Mouse (Mus musculus) midbrain, embryonic 13.5 days (tissue): ENCODE measurements at regions not wholly inside any gene's neighbourhood (a gene's known extent, or its start where the extent isn't known, plus 50 kb on each side); places are given as distances from the start of the nearest gene placed in this dataset.

Experiments used
- ATAC-seq: fragments of 200-750 bp; cut with Nextera tagmentation; 2 replicates; pipeline ENCODE4 v1.8.0; 2017; ENCODE audit warnings: mild to moderate bottlenecking, moderate TSS enrichment, moderate library complexity
- H3K27ac ChIP-seq: fragments of 300-500 bp; sonication (generic); 2 replicates; pipeline ENCODE4 v1.5.1; 2015; ENCODE audit warnings: inconsistent platforms, mild to moderate bottlenecking, moderate library complexity
- H3K27me3 ChIP-seq: fragments of 300-500 bp; sonication (generic); 2 replicates; pipeline ENCODE4 v1.6.1; 2015; ENCODE audit warnings: mild to moderate bottlenecking, inconsistent platforms
- H3K36me3 ChIP-seq: fragments of 300-500 bp; sonication (generic); 2 replicates; pipeline ENCODE4 v1.6.1; 2015; ENCODE audit warnings: mild to moderate bottlenecking, inconsistent platforms
- H3K4me1 ChIP-seq: fragments of 300-500 bp; sonication (generic); replicated peaks from 2 replicates; pipeline ENCODE4 v1.6.1; 2015; ENCODE audit warnings: inconsistent platforms
- H3K4me2 ChIP-seq: fragments of 300-500 bp; sonication (generic); replicated peaks from 2 replicates; pipeline ENCODE4 v1.6.1; 2015; ENCODE audit warnings: moderate library complexity, mild to moderate bottlenecking, inconsistent platforms
- H3K4me3 ChIP-seq: fragments of 300-500 bp; sonication (generic); replicated peaks from 2 replicates; pipeline ENCODE4 v1.5.1; 2015; ENCODE audit warnings: mild to moderate bottlenecking, inconsistent platforms
- H3K9ac ChIP-seq: fragments of 300-500 bp; sonication (generic); replicated peaks from 2 replicates; pipeline ENCODE4 v1.6.1; 2015; ENCODE audit warnings: mild to moderate bottlenecking, inconsistent platforms
- H3K9me3 ChIP-seq: fragments of 300-500 bp; sonication (generic); 2 replicates; pipeline ENCODE4 v1.6.1; 2016; ENCODE audit warnings: mild to moderate bottlenecking, inconsistent platforms
- WGBS: fragments of 180-500 bp; shearing (Covaris S2); methylation state at CpG from one replicate; pipeline ENCODE4 v1.1.7; 2015; 5-methylcytosine and 5-hydroxymethylcytosine counted together

GRCm38 (mm10) chr4:87501791-87502190, 271.5 kb upstream of the Slc24a2 start:
- H3K27me3 ChIP-seq = no peaks in the 10 kb centered on the region
- 0 out of 2 replicates have a peak, but pooled peaks cover 3% of the 10 kb centered on the region for H3K4me1 ChIP-seq
- 91% methylated on average over 4 of the region's 4 CpGs for WGBS
- H3K36me3 ChIP-seq = no peaks in the 10 kb centered on the region
- H3K4me3 ChIP-seq = no peak overlapping the region
- ATAC-seq = no peak
- H3K9me3 ChIP-seq = no peaks in the 10 kb centered on the region
- no peak overlapping the region for H3K9ac ChIP-seq
- H3K4me2 ChIP-seq = no peak overlapping the region
- H3K27ac ChIP-seq = no peak overlapping the region

GRCm38 (mm10) chr4:87500441-87500840, 270.2 kb upstream of the Slc24a2 start:
- Histone ChIP-seq H3K4me3 (no peak overlapping the region), H3K9me3 (no peaks in the 10 kb centered on the region), H3K4me1 (0 out of 2 replicates have a peak, but pooled peaks cover 3% of the 10 kb centered on the region), H3K4me2 (no peak overlapping the region), H3K27me3 (no peaks in the 10 kb centered on the region), H3K27ac (no peak overlapping the region), H3K9ac (no peak overlapping the region), H3K36me3 (no peaks in the 10 kb centered on the region)
- 75% methylated on average over 2 of the region's 2 CpGs for WGBS
- no peak for ATAC-seq

GRCm38 (mm10) chr4:87487798-87488197, 257.5 kb upstream of the Slc24a2 start:
- 85% methylated on average over 3 of the region's 3 CpGs for WGBS
- ATAC-seq = no peak
- no peaks in the 10 kb centered on the region for H3K36me3 ChIP-seq

GRCm38 (mm10) chr4:87475537-87475936, 245.3 kb upstream of the Slc24a2 start:
- ATAC-seq = no peak

More at GRCm38 (mm10) chr4:87487798-87488197, 257.5 kb upstream of the Slc24a2 start:
- Histone ChIP-seq H3K4me3 (no peak overlapping the region), H3K27ac (no peak overlapping the region), H3K9me3 (no peaks in the 10 kb centered on the region), H3K9ac (no peak overlapping the region), H3K4me2 (no peak overlapping the region), H3K4me1 (no peaks in the 10 kb centered on the region), H3K27me3 (no peaks in the 10 kb centered on the region)

GRCm38 (mm10) chr4:87473331-87474039, 243.2 kb upstream of the Slc24a2 start:
- H3K36me3 ChIP-seq = no peaks in the 10 kb centered on the region
- H3K4me1 ChIP-seq = peaks cover 7% of the 10 kb centered on the region
- H3K4me3 ChIP-seq = no peak overlapping the region
- no peak overlapping the region for H3K9ac ChIP-seq
- WGBS = 88% methylated on average over 16 of the region's 16 CpGs
- no peak overlapping the region for H3K27ac ChIP-seq
- no peak for ATAC-seq
- H3K9me3 ChIP-seq = no peaks in the 10 kb centered on the region
- H3K27me3 ChIP-seq = no peaks in the 10 kb centered on the region
- no peak overlapping the region for H3K4me2 ChIP-seq

More at GRCm38 (mm10) chr4:87475537-87475936, 245.3 kb upstream of the Slc24a2 start:
- Histone ChIP-seq H3K27ac (no peak overlapping the region), H3K36me3 (no peaks in the 10 kb centered on the region), H3K4me3 (no peak overlapping the region), H3K9me3 (no peaks in the 10 kb centered on the region), H3K27me3 (no peaks in the 10 kb centered on the region), H3K4me1 (peaks cover 7% of the 10 kb centered on the region), H3K4me2 (no peak overlapping the region), H3K9ac (no peak overlapping the region)
- 71% methylated on average over 1 of the region's 1 CpGs for WGBS

- no peak; the same call in 1 of the 2 replicates for ATAC-seq
Observed at GRCm38 (mm10) chr4:87472787-87473186, 242.5 kb upstream of the Slc24a2 start.

GRCm38 (mm10) chr4:87471385-87471784, 241.1 kb upstream of the Slc24a2 start:
- Histone ChIP-seq H3K4me2 (no peak overlapping the region), H3K9ac (no peak overlapping the region), H3K4me3 (no peak overlapping the region), H3K27ac (no peak overlapping the region), H3K27me3 (no peaks in the 10 kb centered on the region), H3K4me1 (peaks cover 7% of the 10 kb centered on the region), H3K9me3 (no peaks in the 10 kb centered on the region), H3K36me3 (no peaks in the 10 kb centered on the region)
- WGBS = 45% methylated on average over 5 of the region's 5 CpGs
- ATAC-seq = no peak

More at GRCm38 (mm10) chr4:87472787-87473186, 242.5 kb upstream of the Slc24a2 start:
- peaks cover 7% of the 10 kb centered on the region for H3K4me1 ChIP-seq
- H3K27ac ChIP-seq = no peak overlapping the region
- no peaks in the 10 kb centered on the region for H3K36me3 ChIP-seq
- H3K9me3 ChIP-seq = no peaks in the 10 kb centered on the region
- H3K4me3 ChIP-seq = no peak overlapping the region
- no peak overlapping the region for H3K4me2 ChIP-seq
- H3K27me3 ChIP-seq = no peaks in the 10 kb centered on the region
- no peak overlapping the region for H3K9ac ChIP-seq
- 59% methylated on average over 1 of the region's 1 CpGs for WGBS

- no peak overlapping the region for H3K9ac ChIP-seq
- peaks cover 7% of the 10 kb centered on the region for H3K4me1 ChIP-seq
- no peak overlapping the region for H3K27ac ChIP-seq
- no peaks in the 10 kb centered on the region for H3K27me3 ChIP-seq
- no peak overlapping the region for H3K4me3 ChIP-seq
- no peaks in the 10 kb centered on the region for H3K9me3 ChIP-seq
- H3K36me3 ChIP-seq = no peaks in the 10 kb centered on the region
- H3K4me2 ChIP-seq = no peak overlapping the region
- ATAC-seq = no peak
Observed at GRCm38 (mm10) chr4:87467600-87467999, 237.3 kb upstream of the Slc24a2 start.

GRCm38 (mm10) chr4:87467018-87467417, 236.7 kb upstream of the Slc24a2 start:
- H3K27me3 ChIP-seq = no peaks in the 10 kb centered on the region
- H3K4me2 ChIP-seq = no peak overlapping the region
- H3K4me3 ChIP-seq = no peak overlapping the region
- no peak overlapping the region for H3K9ac ChIP-seq
- no peaks in the 10 kb centered on the region for H3K36me3 ChIP-seq
- 83% methylated on average over 8 of the region's 8 CpGs for WGBS
- ATAC-seq = no peak
- H3K9me3 ChIP-seq = no peaks in the 10 kb centered on the region
- H3K27ac ChIP-seq = no peak overlapping the region
- H3K4me1 ChIP-seq = peaks cover 7% of the 10 kb centered on the region

GRCm38 (mm10) chr4:87461181-87461912, 231.1 kb upstream of the Slc24a2 start:
- H3K27ac ChIP-seq = 0 out of 2 replicates have a peak overlapping the region, but pooled peaks have one; percentile 15
- 68% methylated on average over 7 of the region's 7 CpGs for WGBS
- peak; percentile 93 for ATAC-seq

GRCm38 (mm10) chr4:87455863-87456578, 225.7 kb upstream of the Slc24a2 start:
- Histone ChIP-seq H3K27ac (no peak overlapping the region), H3K9me3 (no peaks in the 10 kb centered on the region), H3K27me3 (no peaks in the 10 kb centered on the region), H3K36me3 (no peaks in the 10 kb centered on the region), H3K4me1 (0 out of 2 replicates have a peak, but pooled peaks cover under 1% of the 10 kb centered on the region), H3K4me2 (no peak overlapping the region), H3K4me3 (no peak overlapping the region), H3K9ac (no peak overlapping the region)
- no peak for ATAC-seq
- WGBS = 90% methylated on average over 5 of the region's 5 CpGs

More at GRCm38 (mm10) chr4:87461181-87461912, 231.1 kb upstream of the Slc24a2 start:
- Histone ChIP-seq H3K9ac (no peak overlapping the region), H3K9me3 (no peaks in the 10 kb centered on the region), H3K4me2 (no peak overlapping the region), H3K4me1 (0 out of 2 replicates have a peak, but pooled peaks cover 6% of the 10 kb centered on the region), H3K4me3 (no peak overlapping the region), H3K36me3 (no peaks in the 10 kb centered on the region), H3K27me3 (no peaks in the 10 kb centered on the region)

- 86% methylated on average over 2 of the region's 2 CpGs for WGBS
- H3K4me3 ChIP-seq = no peak overlapping the region
- H3K4me1 ChIP-seq = no peaks in the 10 kb centered on the region
- no peaks in the 10 kb centered on the region for H3K9me3 ChIP-seq
- no peaks in the 10 kb centered on the region for H3K27me3 ChIP-seq
- H3K9ac ChIP-seq = no peak overlapping the region
- H3K36me3 ChIP-seq = no peaks in the 10 kb centered on the region
- no peak overlapping the region for H3K27ac ChIP-seq
- no peak overlapping the region for H3K4me2 ChIP-seq
- ATAC-seq = no peak
Observed at GRCm38 (mm10) chr4:87452122-87452521, 221.8 kb upstream of the Slc24a2 start.
